14 mouse cellular contexts compared by ENCODE assay signal in genomic region chr1:55792817-55793216, GRCm38 (mm10).
DNase-seq lines count a peak whose midpoint lies in the region; ATAC-seq and TF ChIP-seq lines count a peak whose summit lies in the region.
"Had no signal": no experiment of that assay in that cellular context is flagged by ENCODE, and none has a peak within 500 bp of the region (broad histone marks: within the 10 kb centered on the region; RNA-seq: fewer than 3 reads in every experiment).

No protein-coding gene starts in this region.

- 75% methylated on average over 6 of the region's 6 CpGs for WGBS in midbrain, embryonic 15.5 days

- H3K36me3 ChIP-seq in myocyte (ENCODE audit: control insufficient read depth, insufficient read depth), result no peaks in the 10 kb centered on the region
- no peaks in the 10 kb centered on the region for H3K36me3 ChIP-seq in midbrain, embryonic 15.5 days (replicated peaks)
- H3K36me3 ChIP-seq: limb, embryonic 15.5 days had no signal

- no peaks in the 10 kb centered on the region for H3K79me2 ChIP-seq in myocyte (ENCODE audit: control insufficient read depth, insufficient read depth)

- 0 out of 2 replicates have a peak, but pooled peaks have one; percentile 58 for ATAC-seq in common myeloid progenitor, adult 5-6 weeks (replicated peaks; ENCODE audit: low read depth, poor library complexity, severe bottlenecking)
- ATAC-seq in midbrain, embryonic 15.5 days (replicated peaks), result no peak

- no peaks in the 10 kb centered on the region for H3K4me1 ChIP-seq in midbrain, embryonic 15.5 days
- H3K4me1 ChIP-seq: limb, embryonic 15.5 days had no signal

- H3K27me3 ChIP-seq in myocyte (ENCODE audit: control insufficient read depth, insufficient read depth, insufficient read length), result no peaks in the 10 kb centered on the region
- H3K27me3 ChIP-seq in midbrain, embryonic 15.5 days (replicated peaks), result no peaks in the 10 kb centered on the region
- H3K27me3 ChIP-seq: limb, embryonic 15.5 days had no signal

- H3K4me2 ChIP-seq in myocyte (ENCODE audit: low read depth), result peak overlapping the region; percentile 55
- H3K4me2 ChIP-seq in midbrain, embryonic 15.5 days, result no peak overlapping the region
- H3K4me2 ChIP-seq: limb, embryonic 15.5 days had no signal

- H3K4me3 ChIP-seq in myocyte, result no peak overlapping the region
- no peak overlapping the region for H3K4me3 ChIP-seq in midbrain, embryonic 15.5 days
- H3K4me3 ChIP-seq: limb, embryonic 15.5 days had no signal

- no peak for TF ChIP-seq POLR2A in myocyte (IDR thresholded peaks at IDR 0.05; ENCODE audit: insufficient read length, low read depth)

- H3ac ChIP-seq in myocyte (ENCODE audit: control insufficient read depth, insufficient read length), result no peak overlapping the region

- no peak overlapping the region for H3K9ac ChIP-seq in midbrain, embryonic 15.5 days
- H3K9ac ChIP-seq: limb, embryonic 15.5 days had no signal

- H3K27ac ChIP-seq in midbrain, embryonic 15.5 days, result no peak overlapping the region
- H3K27ac ChIP-seq: limb, embryonic 15.5 days had no signal

- no peaks in the 10 kb centered on the region for H3K9me3 ChIP-seq in midbrain, embryonic 15.5 days
- H3K9me3 ChIP-seq: limb, embryonic 15.5 days had no signal

- peak; percentile 7 for DNase-seq in Muller cell, postnatal 12 days (ENCODE audit: inconsistent ontology term)
- DNase-seq in layer of hippocampus, postnatal 10 days (ENCODE audit: low spot score in 2 of 2), result peak; percentile 11 to 29
- DNase-seq in kidney, adult 18-20 months, result no peak
- DNase-seq in lung, postnatal 36 days, result no peak
- DNase-seq in natural killer cell, adult 2 months (ENCODE audit: low spot score in 2 of 2), result no peak
- DNase-seq: cerebellum, adult 18-20 months; gastrocnemius, postnatal 36 days; heart, postnatal 14 days; kidney, adult 2 months; thymus, postnatal 14 days had no signal

TF ChIP-seq in myocyte, 11 proteins besides CTCF, POLR2A, EP300 and RAD21:
- TF ChIP-seq MYOD1 (IDR thresholded peaks at IDR 0.05; ENCODE audit: control insufficient read depth in 1 of 3, insufficient read length in 2 of 3, low read depth in 2 of 3) (peak in 1 of 3 experiments; percentile 29), TCF3 (IDR thresholded peaks at IDR 0.05; ENCODE audit: insufficient read length, low read depth) (no peak)

Comparison
In these comparisons a context has a peak if more than half of its experiments do, and no peak if none do; other contexts are left out.
1. DNase-seq: peak in Muller cell, postnatal 12 days (single experiment) and layer of hippocampus, postnatal 10 days (2 of 2); none in kidney, adult 18-20 months (single experiment), lung, postnatal 36 days (single experiment) and natural killer cell, adult 2 months (0 of 2).